Mouse (Mus musculus): ENCODE data around the gene D11Wsu47e.

- TF ChIP-seq CTCF (IDR thresholded peaks at IDR 0.05; ENCODE audit: low read depth) (no peak), EP300 (IDR thresholded peaks at IDR 0.05; ENCODE audit: low read depth) (no peak)
Measured at GRCm38 (mm10) chr11:113737553-113737854, 53.3 kb downstream of the D11Wsu47e start.
